Mouse (Mus musculus) B cell, adult (primary cell): Measurements from ENCODE around the gene Notum. TPM values are rescaled to one million over a fixed set of nuclear protein-coding genes. Genes with fewer than 3 reads are reported as not detected.

Experiments used
- total RNA-seq: library from RNA; stranded (reverse); gene quantifications from 4 replicates; pipeline ENCODE4 v1.2.4, GENCODE M21; 2023; ENCODE audit not compliant: inconsistent age

Gene Notum
- not detected in 4 replicates for total RNA-seq

DNA sequence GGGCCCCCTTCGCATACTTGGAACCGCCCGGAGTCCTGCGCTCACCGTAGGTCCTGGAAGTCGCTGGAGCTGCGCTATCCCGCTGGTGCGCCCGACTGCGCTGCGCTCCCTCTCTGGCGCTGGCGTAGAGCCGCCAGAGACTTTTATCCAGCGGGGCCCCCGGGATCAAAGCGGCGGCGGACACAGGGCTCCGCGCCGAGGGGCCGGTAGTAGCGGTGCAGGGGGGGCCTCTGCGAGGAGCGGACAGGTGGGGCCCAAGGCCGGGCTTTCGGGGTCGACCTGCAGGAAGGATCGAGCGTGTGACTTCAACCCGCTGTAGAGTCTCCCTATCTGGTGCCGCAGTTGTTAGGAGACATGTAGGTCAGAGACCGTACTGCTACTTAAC, at the start of gene Notum:
TSS of gene Notum (minus strand) at position 100 of the 385 bp plus-strand sequence.

DNA sequence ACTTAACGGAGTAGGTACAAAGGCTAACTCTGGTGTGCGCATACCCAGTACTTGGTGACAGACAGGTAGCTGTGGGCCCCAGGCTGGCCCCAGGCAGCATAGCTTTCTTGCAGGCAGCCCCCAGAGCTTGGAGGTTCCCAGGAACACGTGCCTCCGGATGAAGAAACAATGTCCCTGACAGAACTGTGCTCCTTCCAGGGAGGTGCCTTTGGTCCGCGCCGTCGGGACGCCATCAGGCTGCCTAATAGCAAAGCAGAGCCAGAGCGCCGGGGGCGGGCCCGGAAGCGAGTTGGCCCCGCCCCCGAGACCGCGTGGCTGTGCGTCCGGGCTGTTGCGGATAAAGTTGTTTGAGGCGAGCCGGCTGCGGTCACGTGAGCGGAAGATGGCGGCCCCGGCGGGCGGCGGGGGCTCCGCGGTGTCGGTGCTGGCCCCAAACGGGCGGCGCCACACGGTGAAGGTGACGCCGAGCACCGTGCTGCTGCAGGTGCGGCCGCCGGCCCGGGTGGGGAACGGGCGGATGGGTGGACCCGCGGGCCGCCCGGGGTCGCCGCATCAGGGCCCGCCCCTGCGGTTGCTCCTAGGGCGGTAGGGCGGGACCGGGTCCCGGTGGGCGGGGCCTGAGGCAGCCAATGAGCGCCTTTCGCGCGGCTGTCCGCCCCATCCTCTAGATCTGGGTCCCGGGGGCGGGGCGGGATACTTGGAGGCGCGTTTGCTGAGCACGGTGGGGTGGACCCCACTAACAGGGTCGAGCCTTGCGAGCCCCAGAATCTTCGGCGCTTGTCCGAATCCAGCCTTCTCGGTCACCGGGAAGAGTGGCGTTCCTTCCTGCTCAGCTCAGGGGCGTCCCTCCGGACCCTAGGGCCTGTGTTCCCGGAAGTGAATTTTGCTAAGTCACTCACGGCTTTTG, 12.0 kb upstream of the Notum start, which contains the start of gene Aspscr1:
TSS of gene Aspscr1 (plus strand) at position 287 of the 907 bp plus-strand sequence.

DNA sequence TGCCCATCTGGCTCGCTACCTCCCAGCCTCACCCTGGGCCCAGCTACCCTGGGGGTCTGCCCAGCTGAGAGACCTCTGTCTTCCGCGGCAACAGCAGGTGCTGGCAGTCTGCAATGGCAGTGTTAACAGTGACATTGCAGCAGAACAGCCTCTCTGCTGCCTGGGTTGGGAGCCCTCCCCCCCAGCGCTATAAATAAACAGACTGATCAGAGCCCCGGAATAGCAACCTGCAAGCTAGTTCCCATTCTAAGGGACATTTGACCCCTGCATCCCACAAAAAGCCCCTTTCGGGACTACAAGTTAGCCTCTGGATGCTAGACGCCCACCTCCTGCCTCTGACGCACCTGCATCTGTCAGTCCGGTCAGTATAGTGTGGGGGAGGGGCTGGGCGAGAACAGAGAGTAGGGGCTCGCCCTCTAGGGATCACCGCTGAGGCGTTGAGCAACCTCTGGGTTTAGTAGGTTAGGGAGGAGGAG, 12.9 kb downstream of the Notum start, which contains the start of gene Myadml2:
TSS of gene Myadml2 (minus strand) at position 158 of the 476 bp plus-strand sequence.

DNA sequence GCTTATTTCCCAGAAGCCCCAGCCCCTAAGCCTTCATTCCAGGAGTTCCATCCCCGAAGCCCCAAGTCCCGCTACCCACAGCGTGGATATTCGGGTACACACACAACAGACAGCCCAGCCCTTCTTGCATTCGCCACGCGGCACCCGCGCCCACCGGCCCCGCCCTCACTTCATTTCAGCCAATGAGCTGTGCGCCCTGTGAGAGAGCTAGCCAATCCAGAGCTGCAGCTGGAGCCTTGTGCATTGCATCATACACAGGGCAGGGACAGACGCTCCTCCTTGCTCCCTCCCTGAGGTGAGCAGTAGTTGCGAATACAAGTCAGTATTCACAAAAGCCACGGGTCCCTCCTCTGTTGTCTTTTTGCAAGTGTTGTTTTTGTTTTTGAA, 17.4 kb downstream of the Notum start, which contains the start of gene Pycr1:
TSS of gene Pycr1 (minus strand) at position 169 of the 387 bp plus-strand sequence.

DNA sequence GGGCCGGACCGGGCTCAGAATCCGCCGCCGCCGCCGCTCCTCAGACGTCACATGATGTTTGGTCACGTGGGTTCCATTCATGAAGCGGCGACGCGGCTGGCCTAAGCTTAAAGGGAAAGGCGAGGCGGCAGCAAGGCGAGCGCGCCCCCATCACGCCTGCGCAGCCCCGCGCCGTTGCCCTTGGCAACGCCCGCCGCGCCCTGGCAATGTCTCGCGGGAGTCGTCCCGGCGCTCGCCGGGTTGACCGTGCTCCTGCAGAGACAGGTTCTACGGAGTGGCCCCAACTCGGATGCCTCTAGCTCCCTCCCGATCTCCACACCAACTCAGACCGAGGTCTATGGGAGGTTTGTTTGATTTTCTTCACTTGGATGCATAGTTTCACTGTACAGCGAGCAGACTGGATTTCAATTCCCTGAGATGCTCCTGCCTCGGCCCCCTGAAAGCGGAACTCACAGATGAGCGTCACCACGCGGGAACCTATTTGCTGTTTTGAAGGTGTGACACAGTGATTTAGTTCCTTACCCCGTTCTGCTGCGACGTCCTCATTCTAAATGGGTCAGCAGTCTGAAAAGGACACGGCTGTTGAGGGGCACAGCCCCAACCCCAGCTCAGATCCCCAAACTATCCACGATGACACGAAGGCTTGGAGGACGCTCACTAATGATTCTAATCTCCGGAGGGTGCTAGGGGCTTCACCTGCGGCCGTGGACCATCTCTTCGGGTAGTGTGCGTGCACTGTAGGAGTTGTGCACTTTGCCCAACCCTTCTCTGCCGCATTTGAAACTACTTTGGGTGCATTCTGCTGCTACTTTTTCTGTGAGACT, 27.2 kb downstream of the Notum start, which contains the start of gene Mafg:
TSS of gene Mafg (minus strand) at position 81 of the 824 bp plus-strand sequence.

DNA sequence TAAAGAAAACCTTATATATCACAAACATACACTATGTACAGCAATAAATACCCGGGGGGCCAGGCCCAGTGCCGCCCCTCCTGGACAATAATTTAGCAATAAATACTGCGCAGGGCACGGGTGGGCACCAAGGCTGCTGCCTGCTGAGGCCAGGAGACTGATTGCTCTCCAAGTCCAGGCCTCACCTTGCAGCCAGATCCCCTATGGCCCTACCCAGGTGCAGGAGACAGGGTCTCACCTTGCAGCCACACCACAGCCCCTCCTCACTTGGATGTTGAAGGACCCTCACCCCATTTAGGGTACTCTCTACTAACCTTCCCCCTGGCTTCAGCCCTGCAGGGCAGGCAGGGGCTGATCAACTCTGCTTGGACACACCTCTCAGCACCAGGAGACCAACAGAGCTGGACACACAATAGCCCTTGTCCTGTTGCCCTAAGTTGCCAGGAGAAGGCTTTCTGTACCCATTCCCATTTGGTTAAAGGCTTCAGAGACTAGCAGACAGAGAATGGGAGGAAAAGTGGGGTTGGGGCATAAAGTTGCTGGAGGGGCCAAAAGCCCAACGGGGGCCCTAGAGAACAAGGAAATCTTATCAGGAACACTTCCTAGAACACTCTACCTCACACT, 35.7 kb downstream of the Notum start, which contains the start of gene Sirt7:
TSS of gene Sirt7 (minus strand) at position 89 of the 624 bp plus-strand sequence.

DNA sequence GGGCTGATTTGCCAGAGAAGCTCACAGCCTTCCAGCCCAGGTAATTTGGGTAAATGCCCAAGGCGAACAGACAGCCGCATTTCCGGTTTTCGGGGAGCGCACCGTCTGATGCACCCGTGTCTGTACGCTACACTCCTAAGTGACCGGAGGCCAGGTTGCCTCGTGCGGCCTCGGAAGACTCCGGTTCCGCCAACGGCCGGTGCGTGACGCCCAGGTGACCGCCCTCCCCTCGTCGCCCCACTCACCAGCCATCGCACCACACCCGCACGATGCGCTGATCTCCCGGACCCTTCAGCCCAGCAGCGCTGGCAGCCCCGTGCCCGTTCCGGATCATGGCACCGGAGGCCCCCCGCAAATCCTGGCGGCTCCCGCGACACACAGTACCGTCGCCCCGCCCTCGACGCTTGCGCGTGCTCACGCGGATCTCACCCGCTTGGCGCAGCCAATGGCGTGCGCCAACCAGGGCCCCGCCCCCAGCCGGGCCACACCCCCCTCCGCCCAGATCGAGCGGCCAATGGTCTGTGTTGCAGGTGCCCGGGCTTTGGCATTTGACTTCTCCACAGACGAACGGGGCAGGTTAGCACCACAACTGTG, 43.4 kb downstream of the Notum start, which contains the start of gene Pcyt2:
TSS of gene Pcyt2 (minus strand) at position 418 of the 594 bp plus-strand sequence.

DNA sequence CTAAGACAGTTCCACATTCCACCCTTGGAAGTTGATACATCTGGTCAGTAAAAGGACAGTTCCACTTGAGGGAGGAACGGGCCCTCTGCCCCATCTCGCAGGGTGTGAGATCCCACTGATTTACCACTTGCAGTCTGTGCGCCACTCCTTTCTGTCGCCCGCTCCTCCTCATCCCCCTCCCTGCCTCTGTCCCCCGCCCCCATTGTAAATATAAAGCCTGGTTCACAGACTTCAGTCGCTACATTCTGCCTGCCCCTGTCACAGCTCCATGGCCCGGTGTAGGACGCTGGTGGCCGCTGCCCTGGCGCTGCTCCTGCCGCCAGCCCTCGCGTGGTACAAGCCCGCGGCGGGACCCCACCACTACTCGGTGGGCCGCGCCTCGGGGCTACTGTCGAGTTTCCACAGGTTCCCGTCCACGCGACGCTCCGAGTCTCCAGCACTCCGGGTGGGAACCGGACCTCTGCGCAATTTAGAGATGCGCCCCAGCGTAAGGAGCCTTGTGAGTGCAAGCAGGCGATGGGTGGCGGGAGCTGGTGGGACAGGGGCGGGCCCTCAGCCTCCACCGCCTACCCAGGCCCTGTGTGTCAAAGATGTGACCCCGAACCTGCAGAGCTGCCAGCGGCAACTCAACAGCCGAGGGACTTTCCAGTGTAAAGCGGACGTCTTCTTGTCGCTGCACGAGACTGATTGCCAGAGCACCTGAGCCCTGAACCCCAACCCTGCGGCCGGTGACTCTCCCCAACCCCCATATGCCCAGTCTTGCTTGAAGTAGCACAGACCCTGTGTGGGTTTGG, 52.5 kb downstream of the Notum start, which contains the start of gene Npb:
TSS of gene Npb (plus strand) at position 237 of the 794 bp plus-strand sequence.

Other genes starting within 250 kb of the Notum start
- gene Nploc4, start 223.5 kb downstream of the Notum start, total RNA-seq, result 60.2 to 72.2 TPM (median 62.6 TPM) in 4 replicates
- 19.3 to 55.6 TPM (median 19.3 TPM) in 3 of 4 replicates, not detected in the other for gene Tspan10, start 218.5 kb downstream of the Notum start, total RNA-seq
- gene Pde6g, start 207.7 kb downstream of the Notum start, total RNA-seq, result 0.21 to 0.87 TPM in 2 of 4 replicates, not detected in the others
- 3.7 to 11.0 TPM (median 7.5 TPM) in 4 replicates for gene Oxld1, start 203.1 kb downstream of the Notum start, total RNA-seq
- gene Ccdc137, start 203.1 kb downstream of the Notum start, total RNA-seq, result 34.0 to 41.8 TPM (median 36.3 TPM) in 4 replicates
- gene Arl16, start 193.6 kb downstream of the Notum start, total RNA-seq, result 10.4 to 13.5 TPM (median 11.1 TPM) in 4 replicates
- gene Mrpl12, start 176.6 kb downstream of the Notum start, total RNA-seq, result 32.3 to 43.2 TPM (median 33.4 TPM) in 4 replicates
- gene Slc25a10, start 169.3 kb downstream of the Notum start, total RNA-seq, result 10.5 to 14.5 TPM (median 12.3 TPM) in 4 replicates
- not detected in 4 replicates for gene Gcgr, start 130.5 kb downstream of the Notum start, total RNA-seq
- 42.2 to 46.1 TPM (median 43.6 TPM) in 4 replicates for gene Mcrip1, start 111.4 kb downstream of the Notum start, total RNA-seq
- gene Ppp1r27, start 110.0 kb downstream of the Notum start, total RNA-seq, result not detected in 4 replicates
- 141 to 162 TPM (median 155 TPM) in 4 replicates for gene P4hb, start 87.9 kb downstream of the Notum start, total RNA-seq
- gene Arhgdia, start 79.6 kb downstream of the Notum start, total RNA-seq, result 520 to 560 TPM (median 534 TPM) in 4 replicates
- gene Alyref, start 62.8 kb downstream of the Notum start, total RNA-seq, result 127 to 143 TPM (median 137 TPM) in 4 replicates
- gene Anapc11, start 62.8 kb downstream of the Notum start, total RNA-seq, result 45.7 to 57.2 TPM (median 47.4 TPM) in 4 replicates
- gene Npb, start 52.7 kb downstream of the Notum start, total RNA-seq, result 1.1 to 3.0 TPM in 2 of 4 replicates, not detected in the others
- 96.0 to 113 TPM (median 107 TPM) in 4 replicates for gene Pcyt2, start 43.2 kb downstream of the Notum start, total RNA-seq
- 114 to 130 TPM (median 118 TPM) in 4 replicates for gene Sirt7, start 35.9 kb downstream of the Notum start, total RNA-seq
- gene Mafg, start 27.6 kb downstream of the Notum start, total RNA-seq, result 57.2 to 69.2 TPM (median 65.4 TPM) in 4 replicates
- 0.96 to 1.9 TPM (median 1.0 TPM) in 4 replicates for gene Pycr1, start 17.4 kb downstream of the Notum start, total RNA-seq
- gene Myadml2, start 13.0 kb downstream of the Notum start, total RNA-seq, result 1.3 to 2.2 TPM in 2 of 4 replicates, not detected in the others
- 93.0 to 111 TPM (median 107 TPM) in 4 replicates for gene Aspscr1, start 11.8 kb upstream of the Notum start, total RNA-seq
- gene Cenpx, start 52.6 kb upstream of the Notum start, total RNA-seq, result 31.7 to 39.4 TPM (median 35.3 TPM) in 4 replicates
- gene Lrrc45, start 52.8 kb upstream of the Notum start, total RNA-seq, result 36.5 to 42.3 TPM (median 40.7 TPM) in 4 replicates
- 0.48 to 2.2 TPM (median 1.6 TPM) in 3 of 4 replicates, not detected in the other for gene Rac3, start 60.3 kb upstream of the Notum start, total RNA-seq
- 15.2 to 20.4 TPM (median 17.6 TPM) in 4 replicates for gene Dcxr, start 66.1 kb upstream of the Notum start, total RNA-seq
- gene Cbr2, start 70.9 kb upstream of the Notum start, total RNA-seq, result not detected in 4 replicates
- gene Hmga1b, start 101.6 kb upstream of the Notum start, total RNA-seq, result 35.2 to 44.7 TPM (median 42.3 TPM) in 4 replicates
- 11.6 to 15.4 TPM (median 14.0 TPM) in 4 replicates for gene Rfng, start 123.0 kb upstream of the Notum start, total RNA-seq
- 71.7 to 83.8 TPM (median 79.2 TPM) in 4 replicates for gene Gps1, start 123.1 kb upstream of the Notum start, total RNA-seq
- gene Dus1l, start 135.2 kb upstream of the Notum start, total RNA-seq, result 55.9 to 72.0 TPM (median 62.7 TPM) in 4 replicates
- 104 to 118 TPM (median 109 TPM) in 4 replicates for gene Fasn, start 163.4 kb upstream of the Notum start, total RNA-seq